In genomic region chr17:78604431-78604830, GRCm38 (mm10) we compare ENCODE assay signal across 8 mouse cellular contexts.
DNase-seq lines count a peak whose midpoint lies in the region; ATAC-seq and TF ChIP-seq lines count a peak whose summit lies in the region.

No protein-coding gene starts in this region.

- no peak overlapping the region for H3K4me2 ChIP-seq in forebrain, embryonic 11.5 days (ENCODE audit: low read depth, low read length, severe bottlenecking)
- no peak overlapping the region for H3K4me2 ChIP-seq in forebrain, embryonic 15.5 days (replicated peaks)
- H3K4me2 ChIP-seq in limb, embryonic 14.5 days (replicated peaks; ENCODE audit: low read depth, low read length, severe bottlenecking) = no peak overlapping the region

- no peaks in the 10 kb centered on the region for H3K9me3 ChIP-seq in forebrain, embryonic 11.5 days (ENCODE audit: control insufficient read depth, low read length)
- H3K9me3 ChIP-seq in forebrain, embryonic 15.5 days = no peaks in the 10 kb centered on the region
- H3K9me3 ChIP-seq in limb, embryonic 14.5 days (ENCODE audit: control insufficient read depth, low read length) = no peaks in the 10 kb centered on the region

- TF ChIP-seq POLR2A in limb, embryonic 14.5 days (IDR thresholded peaks at IDR 0.05; ENCODE audit: borderline replicate concordance, extremely low read depth, insufficient read depth, insufficient read length) = no peak

- peak; percentile 80 for DNase-seq in forebrain, embryonic 11.5 days (ENCODE audit: low spot score)
- DNase-seq in right cerebral cortex, adult 18-20 months = peak; percentile 37
- DNase-seq in right cerebral cortex, postnatal 36 days (ENCODE audit: low spot score in 2 of 2) = no peak
- DNase-seq in c-Kit-positive CD71-positive TER-119-negative erythroid progenitor cells, embryonic 14.5 days (ENCODE audit: low read depth) = peak; percentile 38
- DNase-seq in gastrocnemius, postnatal 36 days = peak; percentile 31 to 39
- DNase-seq in limb, embryonic 14.5 days (ENCODE audit: low spot score) = peak; percentile 27
- peak; percentile 68 for DNase-seq in right cerebral cortex, postnatal 14 days

- ATAC-seq in forebrain, embryonic 11.5 days (replicated peaks; ENCODE audit: low FRiP score) = no peak
- no peak for ATAC-seq in forebrain, embryonic 15.5 days (replicated peaks)
- ATAC-seq in limb, embryonic 14.5 days (ENCODE audit: low FRiP score, low read depth) = no peak

- no peaks in the 10 kb centered on the region for H3K4me1 ChIP-seq in forebrain, embryonic 11.5 days (replicated peaks; ENCODE audit: control insufficient read depth, insufficient read depth, low read length)
- peaks cover 6% of the 10 kb centered on the region for H3K4me1 ChIP-seq in forebrain, embryonic 15.5 days
- H3K4me1 ChIP-seq in limb, embryonic 14.5 days (ENCODE audit: control insufficient read depth, insufficient read depth, low read length) = no peaks in the 10 kb centered on the region

- no peaks in the 10 kb centered on the region for H3K36me3 ChIP-seq in forebrain, embryonic 11.5 days (ENCODE audit: control insufficient read depth, insufficient read depth, low read length)
- H3K36me3 ChIP-seq in forebrain, embryonic 15.5 days = no peaks in the 10 kb centered on the region
- H3K36me3 ChIP-seq in limb, embryonic 14.5 days (ENCODE audit: control insufficient read depth, insufficient read depth, low read length) = no peaks in the 10 kb centered on the region

- intact Hi-C loops in gastrocnemius, postnatal 36 days (cut with DNase I) = loop anchor here (5.0 kb wide), 1 partner anchor 407 kb away; no protein-coding TSS in a partner anchor

- H3K9ac ChIP-seq in forebrain, embryonic 11.5 days (ENCODE audit: low read length) = no peak overlapping the region
- H3K9ac ChIP-seq in forebrain, embryonic 15.5 days (replicated peaks) = no peak overlapping the region
- H3K9ac ChIP-seq in limb, embryonic 14.5 days (ENCODE audit: low read depth, low read length, severe bottlenecking) = no peak overlapping the region

- no peaks in the 10 kb centered on the region for H3K27me3 ChIP-seq in forebrain, embryonic 11.5 days (ENCODE audit: control insufficient read depth, insufficient read depth, low read length)
- H3K27me3 ChIP-seq in forebrain, embryonic 15.5 days = no peaks in the 10 kb centered on the region
- H3K27me3 ChIP-seq in limb, embryonic 14.5 days (ENCODE audit: control insufficient read depth, insufficient read depth, low read length) = no peaks in the 10 kb centered on the region

- 70% methylated on average over 6 of the region's 6 CpGs for WGBS in forebrain, embryonic 11.5 days
- 71% methylated on average over 6 of the region's 6 CpGs for WGBS in forebrain, embryonic 15.5 days
- 76% methylated on average over 6 of the region's 6 CpGs for WGBS in limb, embryonic 14.5 days

- no peak overlapping the region for H3K4me3 ChIP-seq in forebrain, embryonic 11.5 days (ENCODE audit: low read depth, low read length)
- H3K4me3 ChIP-seq in forebrain, embryonic 15.5 days = no peak overlapping the region
- H3K4me3 ChIP-seq in limb, embryonic 14.5 days (replicated peaks; ENCODE audit: low read length) = no peak overlapping the region

- H3K27ac ChIP-seq in forebrain, embryonic 11.5 days (ENCODE audit: low read depth, low read length) = no peak overlapping the region
- H3K27ac ChIP-seq in forebrain, embryonic 15.5 days (replicated peaks) = no peak overlapping the region
- H3K27ac ChIP-seq in limb, embryonic 14.5 days (replicated peaks; ENCODE audit: low read depth, low read length) = no peak overlapping the region

Comparison
In these comparisons a context has a peak if more than half of its experiments do, and no peak if none do; other contexts are left out.
1. DNase-seq: peak in forebrain, embryonic 11.5 days (single experiment), right cerebral cortex, adult 18-20 months (single experiment), c-Kit-positive CD71-positive TER-119-negative erythroid progenitor cells, embryonic 14.5 days (single experiment), gastrocnemius, postnatal 36 days (2 of 2), limb, embryonic 14.5 days (single experiment) and right cerebral cortex, postnatal 14 days (single experiment); none in right cerebral cortex, postnatal 36 days (0 of 2).